Mouse (Mus musculus) ES-E14 (cell line): Measurements from ENCODE around the gene Ang6.

Experiments
- CHD2 ChIP-seq: IDR thresholded peaks from 2 replicates; pipeline ENCODE4 v1.6.1; 2014; ENCODE audit warnings: mild to moderate bottlenecking, low read depth, low read length, inconsistent platforms
- HCFC1 ChIP-seq: IDR thresholded peaks from 2 replicates; pipeline ENCODE4 v1.6.1; 2012; ENCODE audit warnings: low read length, inconsistent platforms, borderline replicate concordance; ENCODE audit not compliant: insufficient read depth

- TF ChIP-seq CHD2, result no peak
- TF ChIP-seq HCFC1, result no peak
These were observed 18.6 kb downstream of the Ang6 start for GRCm38 (mm10) chr14:43983454-43983853.
